Mouse (Mus musculus) midbrain, embryonic 12.5 days (tissue): Measurements from ENCODE around the gene Sox5. TPM values are rescaled to one million over a fixed set of nuclear protein-coding genes. Genes with fewer than 3 reads are reported as not detected.

Experiments
- ATAC-seq: fragments of 200-750 bp; cut with Nextera tagmentation; 2 replicates; pipeline ENCODE4 v1.8.0; 2017; ENCODE audit warnings: low read depth, moderate TSS enrichment, moderate library complexity; ENCODE audit not compliant: low FRiP score
- H3K27ac ChIP-seq: fragments of 300-500 bp; sonication (generic); replicated peaks from 2 replicates; pipeline ENCODE4 v1.5.1; 2016; ENCODE audit warnings: mild to moderate bottlenecking
- H3K27me3 ChIP-seq: fragments of 300-500 bp; sonication (generic); 2 replicates; pipeline ENCODE4 v1.6.1; 2016; ENCODE audit warnings: mild to moderate bottlenecking
- H3K36me3 ChIP-seq: fragments of 300-500 bp; sonication (generic); 2 replicates; pipeline ENCODE4 v1.6.1; 2016
- H3K4me1 ChIP-seq: fragments of 300-500 bp; sonication (generic); 2 replicates; pipeline ENCODE4 v1.6.1; 2016
- H3K4me2 ChIP-seq: fragments of 300-500 bp; sonication (generic); replicated peaks from 2 replicates; pipeline ENCODE4 v1.6.1; 2016; ENCODE audit warnings: mild to moderate bottlenecking, moderate library complexity
- H3K4me3 ChIP-seq: fragments of 300-500 bp; sonication (generic); 2 replicates; pipeline ENCODE4 v1.5.1; 2016; ENCODE audit warnings: mild to moderate bottlenecking
- H3K9ac ChIP-seq: fragments of 300-500 bp; sonication (generic); replicated peaks from 2 replicates; pipeline ENCODE4 v1.6.1; 2016; ENCODE audit warnings: mild to moderate bottlenecking, moderate library complexity
- H3K9me3 ChIP-seq: fragments of 300-500 bp; sonication (generic); 2 replicates; pipeline ENCODE4 v1.6.1; 2016; ENCODE audit warnings: mild to moderate bottlenecking
- WGBS: fragments of 180-500 bp; shearing (Covaris S2); methylation state at CpG from one replicate; pipeline ENCODE4 v1.1.7; 2016; 5-methylcytosine and 5-hydroxymethylcytosine counted together
- polyA plus RNA-seq: library from polyadenylated mRNA; unstranded; fragments of >200 nt; fragmentation: Nextera tagmentation; extraction: Ambion mirVana; gene quantifications from 2 replicates; pipeline ENCODE4 v1.2.1, GENCODE M21; 2016

Sox5 gene
- polyA plus RNA-seq, 1 experiment from 2014 or later: 46.8 TPM

DNA sequence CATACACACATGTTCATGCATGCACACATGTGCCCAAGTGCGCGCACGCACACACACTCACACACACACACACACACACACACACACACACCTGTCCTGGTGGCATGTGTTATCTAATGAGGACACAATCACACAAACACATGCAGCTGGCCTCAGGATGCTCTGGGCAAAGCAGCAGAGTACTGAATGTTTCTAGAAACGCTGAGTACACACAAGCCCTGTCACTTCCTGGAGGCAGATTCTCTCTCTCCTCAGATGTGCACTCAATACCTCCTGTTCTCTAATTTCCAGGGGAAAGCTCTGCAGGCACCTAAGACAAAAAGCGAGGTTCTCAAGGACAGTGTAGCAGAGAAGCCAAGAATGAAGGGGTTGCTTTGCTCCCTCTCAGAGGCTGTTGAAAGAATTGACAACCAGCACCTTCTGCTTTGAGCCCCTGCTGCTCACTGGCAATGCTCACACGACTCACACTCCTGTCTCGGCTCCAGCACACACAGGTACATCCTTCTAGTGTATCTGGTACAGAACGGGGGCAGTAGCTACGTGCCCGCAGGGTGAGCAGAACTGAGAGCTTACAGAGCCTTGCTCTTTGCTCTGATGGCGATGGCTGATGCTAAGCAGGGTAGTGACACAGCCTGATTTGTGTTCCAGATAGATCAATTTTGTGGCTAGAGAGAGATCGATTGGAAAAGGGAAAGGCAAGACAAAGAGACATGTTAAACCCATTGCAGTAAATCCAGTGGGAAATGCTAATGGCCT is 833.0 kb downstream of the Sox5 start:
- H3K4me2 ChIP-seq: no peak overlapping the region
- H3K4me1 ChIP-seq: peaks cover 11% of the 10 kb centered on the region
- peak overlapping the region; percentile 52; the same call in 1 of the 2 replicates for H3K27ac ChIP-seq
- no peak for ATAC-seq
- H3K9ac ChIP-seq: no peak overlapping the region
- H3K4me3 ChIP-seq: no peak overlapping the region
- no peaks in the 10 kb centered on the region for H3K36me3 ChIP-seq
- WGBS: 65% methylated on average over 12 of the region's 12 CpGs
- H3K27me3 ChIP-seq: no peaks in the 10 kb centered on the region
- no peaks in the 10 kb centered on the region for H3K9me3 ChIP-seq

DNA sequence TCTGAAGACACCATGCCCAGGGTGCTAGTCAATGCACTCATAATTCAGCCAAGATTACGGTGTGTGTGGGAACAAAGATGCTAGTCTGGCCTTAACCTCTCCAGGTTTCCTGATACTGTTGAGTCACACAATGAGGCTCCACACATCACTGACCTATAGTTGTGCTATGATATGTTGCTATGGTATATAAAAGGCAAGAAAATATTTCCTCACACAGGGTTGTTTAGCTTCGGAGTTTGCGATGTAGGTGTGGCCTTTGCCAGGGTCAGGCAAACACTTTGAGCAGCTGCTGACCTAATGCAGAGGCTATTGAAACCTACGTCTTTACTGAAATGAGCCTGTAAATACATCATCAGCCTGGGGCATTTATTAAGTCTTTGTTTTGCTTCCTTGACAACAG is 833.7 kb downstream of the Sox5 start:
- WGBS: 83% methylated on average over 4 of the region's 4 CpGs
- H3K4me3 ChIP-seq: no peak overlapping the region
- peaks cover 11% of the 10 kb centered on the region for H3K4me1 ChIP-seq
- no peak for ATAC-seq
- 0 out of 2 replicates have a peak overlapping the region, but pooled peaks have one; percentile 52 for H3K27ac ChIP-seq
- H3K9me3 ChIP-seq: peaks cover 2% of the 10 kb centered on the region; the same call in 1 of the 2 replicates
- no peaks in the 10 kb centered on the region for H3K36me3 ChIP-seq
- H3K9ac ChIP-seq: no peak overlapping the region
- H3K4me2 ChIP-seq: no peak overlapping the region
- no peaks in the 10 kb centered on the region for H3K27me3 ChIP-seq

DNA sequence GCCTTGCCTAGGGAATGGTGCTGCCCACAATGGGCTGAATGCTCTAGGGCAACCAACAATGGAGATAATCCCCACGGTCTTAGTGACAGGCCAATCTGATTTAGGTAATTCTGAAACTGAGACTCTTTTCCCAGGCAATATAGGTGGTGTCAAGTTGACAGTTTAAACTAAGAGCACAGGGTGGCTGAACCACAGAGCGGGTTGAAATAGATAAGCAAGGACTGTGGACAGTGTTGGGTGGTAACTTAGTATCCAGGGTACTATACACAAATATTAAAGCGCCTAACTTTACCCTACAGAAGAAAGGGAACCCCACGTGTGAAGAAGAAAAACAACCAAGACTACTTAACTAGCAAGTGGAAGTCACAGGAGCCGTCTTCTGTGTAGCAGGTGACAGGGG is 838.7 kb downstream of the Sox5 start:
- H3K4me3 ChIP-seq: no peak overlapping the region
- 83% methylated on average over 5 of the region's 5 CpGs for WGBS
- no peak overlapping the region for H3K4me2 ChIP-seq
- H3K9me3 ChIP-seq: peaks cover 5% of the 10 kb centered on the region; the same call in 1 of the 2 replicates
- no peak for ATAC-seq
- no peak overlapping the region for H3K9ac ChIP-seq
- peaks cover 12% of the 10 kb centered on the region for H3K4me1 ChIP-seq
- no peak overlapping the region for H3K27ac ChIP-seq
- no peaks in the 10 kb centered on the region for H3K36me3 ChIP-seq
- H3K27me3 ChIP-seq: no peaks in the 10 kb centered on the region

DNA sequence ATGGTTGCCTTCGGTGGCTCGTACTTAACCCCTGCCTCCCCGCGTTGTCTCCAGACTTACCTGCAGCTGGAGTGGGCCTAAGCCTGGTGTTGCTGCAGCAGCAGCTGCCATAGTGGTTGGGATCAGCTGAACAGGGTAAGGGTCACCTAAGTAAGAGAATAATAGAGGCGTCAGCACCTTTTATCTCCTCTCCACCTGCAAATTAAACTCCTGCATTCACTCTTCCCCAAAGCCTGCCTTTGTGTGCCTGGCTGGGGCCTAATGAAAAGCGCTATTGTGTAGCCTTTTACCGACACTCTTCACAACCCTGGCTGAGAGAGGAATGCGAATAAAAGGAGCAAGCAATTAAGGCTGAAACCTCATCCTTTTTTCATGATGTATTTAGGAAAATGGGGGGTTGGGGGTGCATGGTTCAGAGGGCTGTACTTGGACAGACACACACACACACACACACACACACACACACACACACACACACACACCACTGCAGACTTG is 840.4 kb downstream of the Sox5 start:
- peak; percentile 85 for ATAC-seq
- peak overlapping the region; percentile 49; the same call in 1 of the 2 replicates for H3K27ac ChIP-seq
- peaks cover 12% of the 10 kb centered on the region for H3K4me1 ChIP-seq
- H3K27me3 ChIP-seq: no peaks in the 10 kb centered on the region
- peaks cover 5% of the 10 kb centered on the region; the same call in 1 of the 2 replicates for H3K9me3 ChIP-seq
- 12% methylated on average over 8 of the region's 8 CpGs for WGBS
- H3K4me3 ChIP-seq: no peak overlapping the region
- H3K9ac ChIP-seq: no peak overlapping the region
- no peak overlapping the region for H3K4me2 ChIP-seq
- no peaks in the 10 kb centered on the region for H3K36me3 ChIP-seq

DNA sequence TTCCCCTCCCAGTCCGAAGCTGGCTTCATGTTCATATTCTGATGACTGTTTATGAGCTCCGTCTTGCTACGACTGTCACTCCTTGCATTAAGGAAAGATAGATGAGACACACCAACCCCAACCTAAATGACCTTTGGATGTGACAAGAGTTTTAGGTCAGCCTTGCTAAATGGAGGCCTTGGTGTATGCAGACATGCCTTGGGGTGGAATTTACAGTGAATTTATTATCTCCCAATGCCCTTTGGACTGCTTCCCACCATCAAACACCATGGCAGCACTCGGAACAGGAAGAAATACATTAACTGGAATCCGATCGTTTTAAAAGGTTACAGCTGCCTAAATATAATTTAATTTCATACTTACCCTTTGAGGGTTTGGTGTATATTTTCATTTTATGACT is 858.6 kb downstream of the Sox5 start:
- 90% methylated on average over 6 of the region's 6 CpGs for WGBS
- ATAC-seq: no peak
- no peak overlapping the region for H3K4me3 ChIP-seq
- H3K27ac ChIP-seq: no peak overlapping the region
- H3K4me2 ChIP-seq: no peak overlapping the region
- H3K4me1 ChIP-seq: no peaks in the 10 kb centered on the region
- H3K9me3 ChIP-seq: no peaks in the 10 kb centered on the region
- no peaks in the 10 kb centered on the region for H3K27me3 ChIP-seq
- no peaks in the 10 kb centered on the region for H3K36me3 ChIP-seq
- H3K9ac ChIP-seq: no peak overlapping the region

DNA sequence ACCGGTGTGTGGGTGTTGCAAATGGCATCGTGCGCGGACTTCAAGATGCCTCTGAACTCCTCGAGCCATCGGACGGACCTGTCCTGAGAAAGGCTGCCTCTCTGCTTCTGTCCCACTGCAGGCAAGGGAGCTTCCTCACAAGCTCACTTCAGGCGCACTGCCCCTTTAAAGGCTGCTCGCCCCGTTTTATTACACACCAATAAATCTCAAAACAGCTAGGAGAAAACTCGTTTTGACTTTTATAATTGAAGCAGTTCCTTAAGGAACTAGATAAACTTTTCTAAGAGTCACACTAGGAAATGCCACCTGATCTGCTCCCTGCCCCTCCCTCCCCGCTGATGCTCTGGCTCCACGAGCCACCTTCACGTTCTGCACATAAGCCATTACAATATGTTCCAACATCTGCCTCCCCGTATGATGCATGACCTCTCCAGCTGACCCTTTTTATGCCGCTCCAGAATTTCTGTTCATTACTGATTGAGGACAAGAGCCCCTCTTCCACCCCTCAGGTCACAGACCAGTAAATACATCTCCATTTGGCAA is 863.3 kb downstream of the Sox5 start:
- no peak overlapping the region for H3K4me3 ChIP-seq
- no peaks in the 10 kb centered on the region for H3K4me1 ChIP-seq
- H3K36me3 ChIP-seq: no peaks in the 10 kb centered on the region
- ATAC-seq: no peak
- no peaks in the 10 kb centered on the region for H3K9me3 ChIP-seq
- no peak overlapping the region for H3K9ac ChIP-seq
- H3K27ac ChIP-seq: no peak overlapping the region
- 71% methylated on average over 16 of the region's 16 CpGs for WGBS
- no peak overlapping the region for H3K4me2 ChIP-seq
- no peaks in the 10 kb centered on the region for H3K27me3 ChIP-seq

DNA sequence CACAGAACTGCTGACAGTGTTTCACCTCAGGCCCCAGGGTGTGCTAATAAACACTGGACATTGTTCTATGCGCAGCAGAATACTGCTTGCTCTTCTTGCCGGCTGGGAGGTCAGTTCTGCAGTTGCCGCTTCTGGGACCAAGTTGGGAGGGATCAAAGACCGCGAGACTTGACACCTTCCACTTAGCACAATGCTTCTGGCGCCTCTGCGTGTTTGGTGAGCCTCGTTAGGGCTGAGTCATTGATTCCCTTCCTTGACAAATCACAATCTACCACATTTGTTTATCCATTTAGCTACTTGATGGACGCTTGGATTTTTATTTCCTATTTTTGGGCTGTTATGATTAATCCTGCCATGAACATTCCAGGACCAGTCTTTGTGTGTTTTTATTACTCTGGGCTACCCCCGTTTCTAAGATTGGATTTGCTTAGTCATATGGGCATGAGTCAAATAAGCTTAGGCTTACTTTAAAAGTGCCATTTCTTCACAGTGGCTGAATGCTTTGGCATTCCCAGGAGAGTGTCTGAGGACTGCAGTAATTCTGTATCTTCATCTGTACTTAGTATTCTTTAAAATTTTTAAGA is 865.5 kb downstream of the Sox5 start:
- WGBS: 87% methylated on average over 10 of the region's 10 CpGs
- H3K4me2 ChIP-seq: no peak overlapping the region
- no peak overlapping the region for H3K27ac ChIP-seq
- no peaks in the 10 kb centered on the region for H3K36me3 ChIP-seq
- no peak overlapping the region for H3K9ac ChIP-seq
- H3K9me3 ChIP-seq: no peaks in the 10 kb centered on the region
- no peak overlapping the region for H3K4me3 ChIP-seq
- H3K4me1 ChIP-seq: no peaks in the 10 kb centered on the region
- H3K27me3 ChIP-seq: no peaks in the 10 kb centered on the region
- ATAC-seq: no peak

DNA sequence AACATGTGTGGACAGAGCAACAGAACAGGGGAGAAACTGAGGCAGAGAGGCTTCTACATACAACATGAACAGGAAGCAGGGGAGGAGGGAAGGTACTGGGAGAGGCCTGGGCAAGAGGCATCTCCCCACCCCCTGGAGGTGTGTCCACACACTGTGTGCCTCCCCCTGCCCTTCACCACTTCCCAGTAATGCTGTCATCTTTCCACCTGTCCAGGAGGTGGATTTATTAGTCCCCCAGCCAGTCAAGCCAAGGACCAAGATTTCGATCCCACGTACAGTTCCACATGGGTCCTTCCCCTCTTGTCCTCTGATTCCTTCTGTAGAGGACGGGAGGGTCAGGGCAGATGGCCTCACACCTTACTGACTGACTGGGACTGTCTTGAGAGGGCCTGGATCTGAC is 866.1 kb downstream of the Sox5 start:
- 0 out of 2 replicates have a peak, but pooled peaks have one; percentile 16 for ATAC-seq
- no peak overlapping the region for H3K27ac ChIP-seq
- H3K9me3 ChIP-seq: no peaks in the 10 kb centered on the region
- no peak overlapping the region for H3K4me3 ChIP-seq
- WGBS: 91% methylated on average over 3 of the region's 3 CpGs
- no peak overlapping the region for H3K9ac ChIP-seq
- H3K27me3 ChIP-seq: no peaks in the 10 kb centered on the region
- H3K4me2 ChIP-seq: no peak overlapping the region
- no peaks in the 10 kb centered on the region for H3K36me3 ChIP-seq
- no peaks in the 10 kb centered on the region for H3K4me1 ChIP-seq

DNA sequence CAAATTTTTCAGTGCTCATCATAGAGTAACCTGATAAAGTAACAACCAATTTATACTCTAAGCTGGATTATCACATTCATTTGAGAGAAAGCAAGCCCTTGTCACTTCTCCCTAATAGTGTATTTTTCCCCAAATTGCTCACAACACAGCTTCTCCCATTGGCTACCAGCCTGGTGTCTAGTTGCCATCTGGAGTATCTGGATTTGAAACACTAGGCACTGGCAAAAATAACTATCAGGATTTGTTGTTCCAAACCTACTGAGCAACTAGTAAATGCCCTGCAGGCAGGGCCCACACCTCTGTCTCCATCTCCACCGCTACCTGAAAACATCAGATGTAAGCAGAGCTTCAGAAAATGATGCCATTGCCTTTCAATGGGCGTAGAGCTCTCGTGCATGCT is 869.5 kb downstream of the Sox5 start:
- H3K36me3 ChIP-seq: no peaks in the 10 kb centered on the region
- WGBS: 94% methylated on average over 3 of the region's 3 CpGs
- H3K4me3 ChIP-seq: no peak overlapping the region
- H3K27me3 ChIP-seq: no peaks in the 10 kb centered on the region
- H3K9ac ChIP-seq: no peak overlapping the region
- no peak overlapping the region for H3K27ac ChIP-seq
- no peak overlapping the region for H3K4me2 ChIP-seq
- no peaks in the 10 kb centered on the region for H3K9me3 ChIP-seq
- ATAC-seq: no peak
- no peaks in the 10 kb centered on the region for H3K4me1 ChIP-seq

DNA sequence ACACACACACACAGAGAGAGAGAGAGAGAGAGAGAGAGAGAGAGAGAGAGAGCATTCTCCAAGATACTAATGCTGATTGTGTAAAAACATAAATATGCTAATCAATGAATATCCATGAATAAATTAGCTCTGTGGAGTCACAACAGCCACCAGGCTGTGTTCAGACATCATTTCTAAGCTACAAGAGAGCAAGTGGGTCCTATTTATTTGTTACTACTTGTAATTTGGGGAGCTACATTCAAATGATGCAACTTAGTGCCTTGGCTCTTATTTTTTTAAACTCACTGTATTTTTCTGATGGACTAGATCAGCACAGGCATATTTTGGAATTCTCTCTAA is 877.1 kb downstream of the Sox5 start:
- no peak overlapping the region for H3K4me3 ChIP-seq
- ATAC-seq: peak; percentile 41; the same call in 1 of the 2 replicates
- peak overlapping the region; percentile 52 for H3K27ac ChIP-seq
- 0 out of 2 replicates have a peak, but pooled peaks cover 5% of the 10 kb centered on the region for H3K27me3 ChIP-seq
- no peaks in the 10 kb centered on the region for H3K9me3 ChIP-seq
- H3K9ac ChIP-seq: no peak overlapping the region
- no peak overlapping the region for H3K4me2 ChIP-seq
- H3K36me3 ChIP-seq: no peaks in the 10 kb centered on the region
- H3K4me1 ChIP-seq: peaks cover 29% of the 10 kb centered on the region

DNA sequence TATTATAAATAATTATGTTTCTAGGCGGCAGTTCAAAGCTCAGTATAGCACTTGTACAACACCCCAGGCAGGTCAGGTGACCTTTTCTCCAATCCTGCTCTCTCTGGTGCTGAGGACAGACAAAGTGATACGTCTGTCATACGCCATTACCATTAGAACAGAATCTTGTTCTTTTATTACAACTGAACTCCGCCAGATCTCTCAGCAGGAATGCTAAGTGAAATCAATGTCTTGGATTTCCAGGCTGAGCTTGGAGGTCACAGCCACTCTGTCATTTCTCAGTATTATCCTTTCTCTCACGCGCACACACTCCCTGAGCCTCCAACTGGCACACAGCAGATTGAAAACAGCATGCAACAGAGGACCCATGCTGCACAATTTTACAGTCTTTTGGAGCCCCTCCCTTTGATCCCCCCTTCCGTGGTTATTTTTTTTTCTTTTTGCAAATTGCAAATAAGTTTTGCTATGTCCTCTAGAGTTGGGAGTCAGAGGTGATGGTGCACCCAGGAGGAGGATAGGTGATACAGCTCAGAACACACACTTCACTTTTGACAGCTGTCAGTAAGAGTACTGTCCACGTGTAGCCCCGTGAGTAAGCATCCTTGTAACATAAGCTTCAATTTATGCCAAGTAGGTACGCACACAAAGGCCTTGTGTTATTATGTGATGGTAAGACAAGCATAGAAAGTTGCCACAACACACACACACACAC is 877.6 kb downstream of the Sox5 start:
- Histone ChIP-seq H3K36me3 (no peaks in the 10 kb centered on the region), H3K9ac (no peak overlapping the region), H3K4me2 (no peak overlapping the region), H3K4me3 (no peak overlapping the region), H3K9me3 (no peaks in the 10 kb centered on the region), H3K27me3 (0 out of 2 replicates have a peak, but pooled peaks cover 5% of the 10 kb centered on the region), H3K4me1 (peaks cover 29% of the 10 kb centered on the region), H3K27ac (peak overlapping the region; percentile 52)
- WGBS: 17% methylated on average over 10 of the region's 10 CpGs
- ATAC-seq: peak; percentile 87

DNA sequence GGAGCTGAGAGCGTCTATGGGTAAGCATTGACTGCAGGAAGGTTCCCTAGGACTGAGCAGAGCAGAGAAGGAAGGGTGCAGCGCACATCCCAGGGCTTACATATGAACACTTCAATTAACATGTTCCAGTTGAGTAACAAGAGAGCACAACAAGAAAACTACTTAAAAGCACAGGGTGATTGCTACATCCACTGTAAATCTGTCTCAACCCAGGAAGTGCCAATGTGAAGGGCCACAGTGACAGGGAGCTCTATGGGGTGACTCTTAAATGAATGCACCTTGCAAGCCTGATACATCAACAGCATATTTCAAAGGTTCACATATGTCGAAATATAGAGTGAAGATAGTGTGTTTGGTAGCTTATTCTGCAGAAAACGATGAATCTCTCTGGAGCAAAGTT is 880.9 kb downstream of the Sox5 start:
- WGBS: 90% methylated on average over 4 of the region's 4 CpGs
- H3K4me3 ChIP-seq: no peak overlapping the region
- no peaks in the 10 kb centered on the region for H3K9me3 ChIP-seq
- H3K36me3 ChIP-seq: no peaks in the 10 kb centered on the region
- no peak for ATAC-seq
- H3K4me1 ChIP-seq: peaks cover 24% of the 10 kb centered on the region
- no peak overlapping the region for H3K4me2 ChIP-seq
- 0 out of 2 replicates have a peak, but pooled peaks cover 5% of the 10 kb centered on the region for H3K27me3 ChIP-seq
- H3K9ac ChIP-seq: no peak overlapping the region
- no peak overlapping the region for H3K27ac ChIP-seq
